ENCODE assay signal across 25 mouse cellular contexts in the genomic region with DNA sequence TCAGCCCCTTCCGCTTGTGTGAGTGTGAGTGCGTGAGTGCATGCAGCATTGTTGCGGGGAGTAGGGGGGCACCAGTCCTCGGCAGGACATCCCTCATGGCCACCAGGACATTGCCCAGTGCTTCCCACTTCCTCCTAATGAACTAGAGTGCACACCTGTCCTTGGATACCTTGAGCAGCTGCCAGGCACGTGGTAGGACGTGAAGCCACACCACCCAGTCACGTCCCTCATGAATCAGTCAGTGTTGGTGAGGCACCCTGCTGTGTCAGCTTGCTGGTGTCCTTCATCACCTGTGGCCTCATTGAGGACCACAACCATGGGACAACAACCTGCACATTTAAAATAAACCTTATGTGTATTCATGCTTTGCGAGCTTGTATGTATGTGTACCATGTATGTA.
"Had no signal": no experiment of that assay in that cellular context is flagged by ENCODE, and none has a peak within 500 bp of the region (broad histone marks: within the 10 kb centered on the region; RNA-seq: fewer than 3 reads in every experiment).

No protein-coding gene starts in this region.

- H3K9me3 ChIP-seq: heart, embryonic 10.5 days; heart, embryonic 12.5 days; hindbrain, embryonic 10.5 days; hindbrain, embryonic 13.5 days; hindbrain, embryonic 15.5 days; kidney, embryonic 15.5 days; limb, embryonic 13.5 days; limb, embryonic 15.5 days; liver, embryonic 12.5 days had no signal

- H3K9ac ChIP-seq: heart, embryonic 12.5 days; hindbrain, embryonic 13.5 days; hindbrain, embryonic 15.5 days; kidney, embryonic 15.5 days; limb, embryonic 13.5 days; limb, embryonic 15.5 days; liver, embryonic 12.5 days had no signal

- DNase-seq: gastrocnemius, adult 2 months; gastrocnemius, postnatal 10 days; gastrocnemius, postnatal 25 days; heart, adult 18-20 months; heart, postnatal 10 days; heart, postnatal 4 days; kidney, adult 11 months; kidney, adult 2 months; kidney, adult 9 months; kidney, postnatal 14 days; kidney, postnatal 36 days; layer of hippocampus, adult 9-11 months; layer of hippocampus, postnatal 36 days; left cerebral cortex, postnatal 4 days had no signal

- H3K4me3 ChIP-seq: gastrocnemius, adult 2 months; heart, embryonic 10.5 days; heart, embryonic 12.5 days; hindbrain, embryonic 10.5 days; hindbrain, embryonic 13.5 days; hindbrain, embryonic 15.5 days; kidney, embryonic 15.5 days; limb, embryonic 13.5 days; limb, embryonic 15.5 days; liver, embryonic 12.5 days had no signal

- H3K27me3 ChIP-seq: heart, embryonic 12.5 days; hindbrain, embryonic 13.5 days; hindbrain, embryonic 15.5 days; kidney, embryonic 15.5 days; limb, embryonic 13.5 days; limb, embryonic 15.5 days; liver, embryonic 12.5 days had no signal

- H3K4me2 ChIP-seq: heart, embryonic 12.5 days; hindbrain, embryonic 13.5 days; hindbrain, embryonic 15.5 days; kidney, embryonic 15.5 days; limb, embryonic 13.5 days; limb, embryonic 15.5 days; liver, embryonic 12.5 days had no signal

- H3K4me1 ChIP-seq: heart, embryonic 12.5 days; hindbrain, embryonic 13.5 days; hindbrain, embryonic 15.5 days; limb, embryonic 13.5 days; limb, embryonic 15.5 days; liver, embryonic 12.5 days had no signal

- ATAC-seq: hindbrain, postnatal 0 days; liver, embryonic 12.5 days had no signal

- H3K36me3 ChIP-seq: heart, embryonic 10.5 days; heart, embryonic 12.5 days; hindbrain, embryonic 10.5 days; hindbrain, embryonic 13.5 days; hindbrain, embryonic 15.5 days; kidney, embryonic 15.5 days; limb, embryonic 13.5 days; limb, embryonic 15.5 days; liver, embryonic 12.5 days had no signal

- H3K27ac ChIP-seq: gastrocnemius, adult 2 months; heart, embryonic 10.5 days; hindbrain, embryonic 10.5 days; hindbrain, embryonic 13.5 days; hindbrain, embryonic 15.5 days; hindbrain, postnatal 0 days; kidney, embryonic 15.5 days; kidney, postnatal 0 days; limb, embryonic 13.5 days; limb, embryonic 15.5 days; liver, embryonic 12.5 days had no signal
